Mouse (Mus musculus) adrenal gland, postnatal 14 days (tissue): ENCODE results near the gene Otx2. TPM values are rescaled to one million over a fixed set of nuclear protein-coding genes. Genes with fewer than 3 reads are reported as not detected.

Experiments
- DNase-seq: peaks from one replicate; pipeline ENCODE4 v3.0.0; 2021; ENCODE audit warnings: mixed read lengths
- long read RNA-seq, 2 experiments: library from polyadenylated mRNA; stranded (forward); transcript quantifications; one replicate each; pipeline ENCODE4 v2.0.0; 2021
- total RNA-seq: library from RNA; stranded (reverse); gene quantifications from 2 replicates; pipeline ENCODE4 v1.2.3, GENCODE M21; 2021

Gene Otx2
- not detected in 2 replicates for total RNA-seq
- long read RNA-seq, experiment 1 = 0 reads
- long read RNA-seq, experiment 2 = 0 reads

DNA sequence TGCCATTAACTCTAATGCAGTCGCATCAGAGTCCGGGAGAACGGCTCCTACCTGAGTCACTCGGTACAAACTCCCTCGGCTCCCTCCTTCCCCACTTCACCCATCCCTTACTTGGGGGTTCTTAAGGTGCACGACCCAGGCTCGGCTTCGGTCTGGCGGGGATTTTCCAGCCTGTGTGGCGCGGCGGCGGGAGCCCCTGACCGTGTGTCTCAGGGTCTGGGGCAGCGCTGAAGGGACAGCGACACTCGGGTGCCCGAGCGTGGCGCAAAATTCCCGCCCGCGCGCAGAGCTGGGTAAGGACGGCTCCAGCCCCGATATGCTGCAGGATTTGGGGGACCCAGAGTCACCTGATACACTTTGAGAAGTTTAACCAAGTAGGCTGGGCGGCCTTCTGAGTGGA lies at the start of gene Otx2:
TSS of gene Otx2 (minus strand) at position 279 of the 400 bp plus-strand sequence.
- DNase-seq = no peak

DNA sequence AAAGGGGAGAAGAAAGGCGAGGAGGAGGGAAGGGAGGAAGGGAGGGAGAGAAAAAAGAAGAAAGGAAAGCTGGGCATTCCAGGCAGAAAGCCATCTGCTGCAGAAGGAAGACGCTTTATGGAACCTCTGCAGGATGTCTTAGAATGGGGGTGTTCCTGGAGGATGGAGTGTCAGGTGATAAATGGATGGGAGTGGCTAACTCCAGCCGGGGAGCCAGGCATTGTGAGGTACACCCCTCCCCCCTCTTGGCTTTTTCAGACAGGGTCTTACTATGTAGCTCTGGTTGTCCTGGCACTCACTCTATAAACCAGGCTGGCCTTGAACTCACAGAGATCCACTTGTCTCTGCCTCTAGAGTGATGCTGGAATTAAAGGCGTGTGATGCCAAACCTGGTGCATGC lies 49.1 kb upstream of the Otx2 start:
- no peak for DNase-seq

DNA sequence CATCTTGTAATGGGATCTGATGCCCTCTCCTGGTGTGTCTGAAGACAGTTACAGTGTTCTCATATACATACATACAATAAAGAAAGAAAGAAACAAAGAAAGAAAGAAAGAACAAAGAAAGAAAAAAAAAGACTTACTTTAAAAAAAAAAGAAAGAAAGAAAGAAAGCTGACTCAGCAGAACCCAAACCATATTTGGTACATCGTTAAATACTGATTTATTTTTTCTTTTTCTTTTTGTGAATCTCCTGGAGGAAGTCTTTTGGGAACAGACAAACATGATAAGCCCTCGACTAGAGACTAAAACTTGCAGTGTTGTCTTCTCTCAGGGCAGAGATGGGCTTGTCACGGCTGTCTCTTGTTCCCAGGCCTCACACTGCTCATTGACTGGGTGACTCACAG lies 45.7 kb upstream of the Otx2 start:
- DNase-seq = no peak

DNA sequence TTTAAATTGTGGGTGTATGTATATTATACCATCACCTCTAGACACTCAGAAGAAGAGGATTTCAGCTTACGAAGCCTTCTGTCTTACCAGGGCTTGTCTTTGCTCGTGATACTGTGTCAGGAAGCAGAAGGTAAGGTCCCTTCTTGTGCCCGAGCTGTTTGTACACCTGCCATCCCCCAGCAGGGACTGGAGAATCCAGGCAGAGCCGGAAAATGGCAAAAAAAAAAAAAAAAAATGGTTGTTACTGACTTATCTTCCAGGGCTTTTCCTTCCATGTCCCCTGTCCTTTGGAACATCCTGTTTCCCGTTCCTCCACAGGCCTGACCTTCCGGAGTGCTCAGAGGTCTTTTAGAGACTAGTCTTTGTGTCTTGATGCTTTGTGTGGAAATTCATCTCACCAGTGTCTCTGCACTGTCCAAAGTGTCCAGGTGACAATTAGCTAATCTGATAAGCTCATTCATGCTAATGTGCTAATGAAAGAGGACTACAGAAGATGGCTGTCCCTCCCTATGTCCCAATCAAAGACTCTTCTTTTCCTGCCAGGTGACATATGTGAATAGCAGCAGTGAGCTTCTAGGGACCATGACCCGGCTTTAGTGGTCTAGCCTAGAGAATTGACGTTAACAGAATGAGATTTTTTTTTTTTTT lies 44.1 kb upstream of the Otx2 start:
- no peak for DNase-seq

DNA sequence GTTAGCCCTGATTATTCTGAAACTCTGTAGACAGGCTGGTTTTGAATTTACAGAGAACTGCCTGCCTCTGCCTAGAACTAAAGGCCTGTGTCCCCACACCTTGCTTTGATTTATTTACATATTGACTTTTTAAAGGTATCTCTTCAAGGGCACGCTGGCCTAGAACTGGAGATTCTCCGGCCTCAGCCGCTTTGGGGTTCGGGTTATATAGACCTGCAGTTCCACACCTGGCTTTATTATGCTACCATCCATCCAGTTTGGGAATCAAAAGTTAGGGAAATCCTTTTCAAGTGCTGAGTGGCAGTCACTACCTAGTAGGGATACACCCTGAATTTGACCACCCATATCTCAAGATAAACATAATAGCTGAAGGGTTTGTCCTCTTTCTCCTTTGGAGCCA lies 42.8 kb upstream of the Otx2 start:
- DNase-seq = no peak

DNA sequence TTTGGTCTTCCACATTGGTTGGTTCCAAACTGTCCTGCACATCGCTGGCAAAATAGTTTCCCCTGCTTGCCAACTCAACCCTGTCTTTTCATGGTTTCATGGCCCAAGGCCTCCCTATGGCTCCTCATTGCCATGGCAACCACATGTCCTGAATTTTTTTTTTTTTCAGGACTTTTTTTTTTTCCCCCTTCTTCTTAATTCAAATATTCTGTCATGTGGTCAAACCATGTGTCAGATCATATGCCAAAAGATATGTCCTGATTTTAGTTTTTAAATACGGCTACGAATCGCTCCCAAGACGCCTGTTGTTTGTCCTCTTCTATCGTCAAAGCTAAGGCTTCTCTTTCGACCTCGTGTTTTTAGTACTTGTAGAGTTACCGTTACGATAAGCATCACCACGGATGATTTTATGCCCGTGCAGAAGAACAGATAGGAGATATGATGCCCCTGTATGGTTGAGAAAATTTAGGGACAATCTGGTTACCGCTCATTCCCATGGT lies 37.3 kb upstream of the Otx2 start:
- DNase-seq = no peak

DNA sequence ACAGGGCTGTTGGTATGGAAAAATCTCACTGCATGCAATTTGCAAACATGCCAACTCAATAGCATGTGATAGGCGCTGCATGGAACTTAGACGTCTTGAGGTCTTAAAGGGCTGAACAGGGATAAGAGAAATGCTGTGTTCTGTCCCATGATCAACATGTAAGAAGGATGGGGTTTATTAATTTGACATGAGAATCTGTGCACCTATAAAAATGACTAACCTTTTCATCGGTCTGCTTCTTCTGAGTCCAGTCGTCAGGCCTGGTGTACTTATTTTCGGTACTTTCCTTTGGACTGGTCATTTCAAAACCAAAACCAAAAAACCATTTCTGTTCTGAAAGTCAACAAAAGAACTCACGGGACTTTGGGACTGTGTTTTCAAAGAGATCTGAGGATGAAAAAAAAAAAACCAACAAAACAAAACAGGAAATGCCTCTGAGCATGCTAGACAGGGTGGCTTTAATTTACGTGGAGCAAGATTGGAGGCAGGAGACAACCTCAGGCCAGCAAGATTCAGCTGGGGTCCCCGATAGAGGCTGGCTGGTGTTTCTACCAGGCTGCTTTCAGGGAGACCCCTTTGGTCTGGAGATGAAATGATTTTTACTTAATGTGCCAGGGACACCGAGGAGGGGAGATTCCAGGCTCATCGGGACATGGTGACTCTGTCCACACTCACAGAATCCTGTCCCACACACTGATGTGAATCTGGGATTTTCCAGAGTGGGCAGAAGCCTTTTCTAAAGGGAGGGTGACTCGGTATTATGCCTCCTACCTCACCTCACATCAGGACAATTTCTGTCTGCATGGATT lies 36.6 kb upstream of the Otx2 start:
- DNase-seq = no peak

DNA sequence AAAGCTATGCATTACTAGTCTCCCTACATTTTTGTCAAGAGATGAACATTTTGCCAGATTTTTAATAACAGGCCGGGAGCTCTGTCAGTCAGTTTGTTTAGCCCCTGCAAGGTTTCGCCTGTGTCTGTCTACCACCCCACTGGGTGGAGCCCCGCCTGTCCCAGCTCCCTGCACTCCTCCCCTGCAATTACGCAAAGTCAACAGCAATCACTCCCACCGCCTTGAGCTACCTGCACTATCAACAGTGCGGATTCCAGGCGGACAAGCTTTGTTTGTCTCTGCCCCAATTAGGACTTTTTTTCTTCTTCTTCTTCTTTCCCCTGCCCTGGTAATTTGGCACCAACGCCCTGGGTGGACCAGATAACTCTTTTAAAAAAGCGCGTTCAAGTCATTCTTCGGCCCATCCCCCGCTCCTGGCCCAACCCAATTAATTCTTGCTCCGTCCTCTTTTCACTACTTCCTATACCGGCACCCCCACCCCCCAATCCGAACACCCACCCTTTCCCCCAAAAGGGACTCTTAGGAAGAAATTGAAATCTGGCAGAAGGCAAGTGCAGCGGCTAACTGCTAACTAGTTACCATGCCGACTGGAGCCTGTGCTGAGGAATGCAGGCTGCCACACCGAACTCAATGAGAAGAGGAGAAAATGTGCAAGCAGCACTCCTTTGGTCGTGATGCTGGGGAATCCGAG lies 35.9 kb upstream of the Otx2 start:
- DNase-seq = no peak

DNA sequence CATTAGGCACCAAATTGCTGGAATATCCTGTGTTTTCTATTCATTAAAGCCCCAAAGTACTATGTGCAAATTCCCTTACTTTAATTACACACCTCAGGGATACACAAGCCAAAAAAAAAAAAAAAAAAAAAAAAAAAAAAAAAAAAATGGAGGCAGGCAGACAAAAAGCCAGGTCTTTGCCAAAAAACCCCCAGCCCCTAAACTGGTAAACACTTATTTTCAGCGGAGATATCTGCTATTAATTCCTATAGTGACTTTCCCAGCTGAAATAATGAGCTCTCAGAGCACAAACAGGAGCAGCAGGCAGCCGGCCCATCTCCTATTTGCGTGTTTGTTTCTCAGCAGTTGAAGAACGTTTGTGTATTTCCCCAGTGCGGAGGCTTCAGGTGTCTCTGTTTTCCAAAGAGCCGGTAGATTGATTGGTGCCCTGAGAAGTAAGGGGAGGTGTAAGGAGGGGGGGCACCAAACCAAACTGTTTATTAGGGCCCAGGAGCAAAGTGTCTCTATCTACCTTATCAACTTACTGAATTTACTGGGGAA lies 34.3 kb upstream of the Otx2 start:
- DNase-seq = no peak

DNA sequence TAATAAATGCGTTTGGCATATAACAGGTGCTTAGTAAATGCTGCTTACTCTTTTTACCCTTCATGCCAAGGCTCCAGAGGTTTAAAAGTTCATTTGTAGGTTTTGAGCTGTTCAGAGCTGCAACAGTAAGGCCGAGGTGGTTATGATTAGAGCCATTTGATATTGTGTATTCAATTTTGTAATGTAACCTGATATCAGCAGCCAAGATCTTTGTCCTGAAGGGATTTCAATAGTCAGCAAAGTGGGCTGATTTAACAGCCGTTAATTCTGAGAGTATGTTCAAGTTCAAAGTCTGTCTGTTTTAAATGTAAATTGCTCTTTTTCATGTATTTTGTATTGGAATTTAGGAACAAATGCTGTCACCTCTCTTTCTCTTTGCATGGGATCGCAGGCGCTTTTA lies 33.8 kb upstream of the Otx2 start:
- DNase-seq = no peak

DNA sequence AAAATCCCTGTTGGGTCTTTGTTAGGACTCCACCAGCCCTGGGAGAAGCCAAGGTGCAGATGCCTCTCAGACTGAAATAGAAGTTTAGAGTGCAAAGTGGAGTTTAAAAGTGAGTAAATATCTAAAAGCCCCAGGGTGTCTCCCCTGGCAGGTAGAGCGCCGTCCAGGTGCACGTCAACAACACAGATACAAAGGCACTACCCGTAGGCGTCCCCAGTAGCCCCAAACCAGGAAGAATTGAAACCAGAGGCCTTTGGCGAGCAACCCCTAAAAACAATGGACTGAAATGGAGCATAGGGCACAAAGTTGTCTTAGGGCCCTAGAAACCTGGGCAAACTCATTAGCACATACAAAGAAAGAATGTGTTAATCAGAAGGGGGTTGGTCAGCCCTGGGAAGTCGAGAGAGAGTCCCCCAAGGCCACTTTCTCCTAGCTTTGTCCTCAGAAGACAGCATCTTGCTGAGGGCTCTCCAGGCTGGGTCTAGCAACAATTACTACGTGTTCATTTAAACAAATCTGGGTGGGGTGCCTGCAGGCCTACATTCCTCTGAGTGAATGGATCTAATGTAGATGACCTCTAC lies 27.3 kb upstream of the Otx2 start:
- no peak for DNase-seq

DNA sequence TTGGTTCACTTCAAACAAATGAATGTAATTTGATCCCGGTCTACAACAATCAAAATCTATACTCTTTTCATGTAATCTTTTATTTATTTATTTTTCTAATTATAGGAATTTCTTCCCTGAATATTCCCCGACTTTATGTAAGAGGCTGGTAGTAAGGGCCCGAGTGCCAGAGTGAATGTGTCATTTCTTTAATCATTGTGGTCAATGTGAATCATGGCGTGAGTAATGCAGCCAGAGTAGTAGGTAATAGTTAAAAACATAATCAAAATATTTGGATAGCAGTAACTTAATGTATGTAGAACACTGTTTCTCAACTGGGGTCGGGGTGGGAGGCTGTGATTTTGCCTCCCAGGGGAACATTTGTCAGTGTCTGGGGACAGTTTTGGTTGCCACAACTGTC lies 6.0 kb upstream of the Otx2 start:
- DNase-seq = no peak

DNA sequence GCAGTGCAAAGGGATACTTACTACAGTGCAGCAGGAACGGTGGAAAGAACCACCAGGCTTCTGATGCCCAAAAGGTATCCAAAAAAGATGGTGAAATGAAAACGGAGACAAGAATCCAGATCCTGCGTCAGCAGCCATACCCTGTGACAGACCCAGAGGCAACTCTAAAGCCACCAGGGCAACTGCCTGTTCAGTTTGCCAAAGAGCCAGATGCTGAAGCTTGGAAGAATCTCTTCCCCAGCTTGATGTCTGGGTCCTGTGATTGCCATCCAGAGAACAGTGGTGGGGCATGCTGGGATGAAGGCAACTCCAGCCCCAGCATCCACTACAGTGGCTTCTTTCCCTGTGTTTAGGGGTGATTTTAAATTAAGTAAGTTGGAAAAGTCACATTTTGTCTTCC lies 5.1 kb upstream of the Otx2 start:
- DNase-seq = no peak

DNA sequence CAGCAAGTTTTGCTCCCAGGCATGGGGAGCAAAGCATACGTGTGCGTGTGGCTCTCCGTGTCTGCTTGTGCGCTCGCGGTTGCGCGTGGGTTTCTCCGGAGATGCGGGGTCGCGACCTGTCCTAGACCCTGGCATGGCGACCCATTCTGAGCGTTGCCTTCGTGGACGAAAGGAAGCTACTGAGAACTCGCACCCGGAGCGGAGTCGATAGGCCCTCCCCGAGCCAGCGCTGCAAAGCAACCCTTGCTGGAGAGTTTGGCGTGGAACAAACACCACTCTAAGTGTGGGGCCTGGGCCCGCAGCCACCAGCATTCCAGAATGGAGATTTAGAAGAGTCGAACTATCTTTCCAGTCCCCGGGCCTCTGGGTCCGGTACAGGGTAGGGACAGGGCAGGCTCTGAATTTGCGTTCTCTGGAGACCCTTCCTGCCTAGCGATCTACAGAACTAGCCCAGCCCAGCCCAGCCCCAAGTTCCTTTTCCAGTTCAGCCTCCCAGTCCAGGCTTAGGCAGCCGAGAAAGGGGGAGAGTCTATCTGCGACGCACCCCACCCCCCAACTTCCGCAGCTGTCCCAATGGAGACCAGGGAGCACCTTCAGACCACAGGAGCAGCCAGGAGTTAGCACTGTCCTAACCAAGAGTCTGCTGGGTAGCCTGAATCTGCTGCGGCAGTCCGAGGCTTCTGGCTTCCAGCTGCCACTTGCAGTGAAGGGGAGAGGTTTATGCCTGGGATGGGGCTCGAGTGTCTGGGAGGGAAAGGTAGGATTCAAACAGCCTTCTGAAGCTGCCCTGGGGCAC lies 615 bp upstream of the Otx2 start:
- DNase-seq = no peak

DNA sequence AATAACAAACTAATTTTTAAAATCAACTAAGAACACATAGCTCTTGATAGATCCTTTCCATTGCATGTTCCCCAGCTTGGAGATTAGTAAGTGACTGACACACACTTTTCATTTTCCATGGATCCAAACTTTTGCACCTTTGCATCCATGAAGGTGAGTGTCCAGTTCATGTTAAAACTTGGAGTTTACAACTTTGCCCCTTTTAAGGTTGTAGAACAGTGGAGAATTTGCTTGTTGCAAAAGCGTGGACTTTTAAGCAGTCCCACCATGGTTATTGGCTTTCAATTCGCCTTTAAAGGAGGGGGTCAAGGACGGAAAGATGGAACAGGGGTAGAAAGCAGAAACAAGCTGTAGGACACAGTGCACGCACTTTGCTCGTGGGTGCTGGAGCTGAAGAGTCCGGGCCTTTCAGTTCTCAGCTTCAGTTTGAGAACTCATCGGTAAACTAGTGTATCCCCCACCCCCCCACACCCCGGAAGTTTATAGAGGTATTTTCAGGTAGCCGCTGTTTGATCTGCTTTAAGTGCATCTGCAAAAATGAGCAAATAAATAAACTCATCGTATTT lies 925 bp downstream of the Otx2 start:
- no peak for DNase-seq

DNA sequence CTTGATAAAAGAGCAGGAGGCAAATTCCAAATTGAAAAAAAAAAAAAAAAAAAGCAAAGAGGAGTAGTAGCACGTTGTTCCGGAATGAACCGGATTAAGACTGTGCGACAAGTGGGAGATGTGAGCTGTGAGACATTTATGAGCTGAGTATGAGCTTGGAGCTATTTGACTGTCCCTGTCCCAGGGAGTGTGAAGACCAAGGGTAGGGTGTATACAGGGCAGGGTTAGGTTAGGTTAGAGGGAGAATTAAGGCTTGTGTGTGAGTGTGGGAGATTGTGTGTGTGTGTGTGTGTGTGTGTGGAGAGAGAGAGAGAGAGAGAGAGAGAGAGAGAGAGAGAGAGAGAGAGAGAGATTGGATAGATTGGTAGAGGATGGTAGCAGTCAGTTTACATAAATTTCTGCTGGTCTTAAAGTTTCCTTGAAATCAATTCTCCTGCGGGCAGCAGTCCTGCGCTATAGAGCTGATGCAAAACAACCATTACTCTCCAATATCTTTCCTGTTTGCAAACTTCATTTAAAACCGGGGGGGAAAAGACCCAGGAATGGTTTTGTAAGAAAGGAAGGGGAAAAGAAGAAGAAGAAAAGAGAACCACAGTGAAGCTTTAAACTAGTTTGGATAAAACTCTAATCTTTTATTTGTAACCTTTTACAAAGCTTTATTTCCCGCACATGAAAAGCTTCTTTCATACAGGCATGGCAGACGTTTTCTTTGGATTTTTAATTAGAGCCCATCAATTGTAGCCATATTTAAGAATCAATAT lies 2.0 kb downstream of the Otx2 start:
- DNase-seq = no peak

DNA sequence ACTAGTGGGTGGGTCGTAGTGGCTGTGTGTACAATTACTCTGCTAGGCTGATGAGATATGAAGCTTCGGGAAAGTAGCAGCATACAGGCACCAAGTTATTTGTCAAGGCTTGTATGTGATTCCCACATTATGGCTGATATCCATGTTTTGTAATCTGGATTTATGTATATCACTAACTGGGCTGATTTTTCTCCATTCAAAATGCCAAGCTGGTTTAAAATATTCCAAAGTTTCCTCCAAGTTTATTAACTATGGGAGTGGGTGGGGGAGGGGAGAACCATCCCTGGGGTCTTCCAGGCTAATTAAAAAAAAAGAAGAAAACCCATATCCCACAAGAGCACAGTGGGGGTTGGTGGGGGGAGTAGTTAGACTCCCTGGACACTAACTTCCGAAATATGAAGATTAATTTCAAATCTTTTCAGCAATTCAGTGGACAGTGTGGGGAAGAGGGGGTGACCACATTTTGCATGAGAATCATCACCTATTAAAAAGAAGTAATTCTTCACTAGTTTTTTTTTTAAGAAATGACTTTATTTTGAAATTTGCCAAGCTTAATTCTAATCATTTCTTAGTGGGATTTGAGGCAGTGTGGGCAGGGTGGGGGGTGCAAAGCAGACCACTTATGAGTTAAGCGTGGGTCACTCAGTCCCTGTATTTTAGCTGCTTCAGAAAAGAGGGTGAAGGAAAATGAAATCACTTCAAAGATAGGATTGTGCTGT lies 2.7 kb downstream of the Otx2 start:
- DNase-seq = no peak

DNA sequence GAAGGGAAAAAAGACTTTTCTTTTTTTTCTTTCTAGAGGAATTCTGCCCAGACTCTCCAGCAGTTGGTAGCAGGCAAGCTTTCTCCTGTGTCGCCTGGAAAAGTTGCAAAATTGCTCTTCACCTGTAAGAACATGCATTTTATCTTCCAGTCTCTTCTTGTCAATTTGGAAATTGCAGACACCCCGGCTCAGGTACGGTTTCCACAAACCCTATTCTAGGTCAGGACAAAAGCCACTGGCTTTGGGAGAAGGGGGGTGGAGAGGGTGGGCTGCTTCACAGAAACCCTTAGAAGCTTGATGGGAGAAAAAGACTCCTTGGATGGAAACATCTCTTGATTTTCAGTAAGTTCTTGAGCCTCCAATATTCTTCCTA lies 3.4 kb downstream of the Otx2 start:
- DNase-seq = no peak

DNA sequence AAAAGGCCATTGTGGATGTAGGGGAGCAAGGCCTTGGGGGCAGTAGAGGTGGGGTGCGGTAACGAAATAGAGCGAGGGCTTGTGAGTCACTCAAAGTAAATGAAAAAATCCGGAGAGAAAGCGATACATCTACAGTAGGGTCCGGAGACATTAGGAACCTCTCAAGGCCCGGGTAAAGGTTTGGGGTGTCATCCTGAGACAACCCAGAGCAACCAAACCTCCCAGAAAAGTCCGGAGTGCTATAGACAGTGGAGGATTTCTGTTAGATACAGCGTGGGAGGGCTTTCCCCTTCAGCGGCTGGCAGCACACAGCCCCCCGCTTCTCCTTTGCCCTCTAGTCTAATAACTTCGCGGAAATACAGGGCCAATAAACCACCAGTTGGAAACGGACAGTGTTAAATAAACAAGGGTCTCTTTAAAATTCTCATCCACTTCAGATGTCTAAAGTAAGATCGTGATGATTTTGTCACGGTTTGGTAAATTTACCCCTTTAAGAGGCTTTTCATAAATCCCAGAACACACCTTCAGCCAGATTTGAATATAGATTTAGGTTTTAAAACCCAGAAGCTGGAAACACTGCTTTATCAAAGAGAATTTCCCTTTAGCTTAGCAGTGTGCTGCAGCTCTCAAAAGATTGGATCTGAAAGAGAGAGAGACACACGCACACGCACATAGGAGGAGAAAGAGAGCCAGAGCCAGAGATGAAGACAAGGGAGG lies 3.9 kb downstream of the Otx2 start:
- DNase-seq = no peak
